Mouse (Mus musculus): Measurements from ENCODE around the gene Mark3.

Mark3 gene

GRCm38 (mm10) chr12:111698346-111698913 is 124.1 kb downstream of the Mark3 start:
- DNase-seq (ENCODE audit: extremely low spot score): no peak

- DNase-seq (ENCODE audit: extremely low spot score): no peak
Observed at GRCm38 (mm10) chr12:111699542-111699941, 125.2 kb downstream of the Mark3 start.

GRCm38 (mm10) chr12:111700920-111701458 is 126.7 kb downstream of the Mark3 start:
- no peak for DNase-seq (ENCODE audit: extremely low spot score)

DNA sequence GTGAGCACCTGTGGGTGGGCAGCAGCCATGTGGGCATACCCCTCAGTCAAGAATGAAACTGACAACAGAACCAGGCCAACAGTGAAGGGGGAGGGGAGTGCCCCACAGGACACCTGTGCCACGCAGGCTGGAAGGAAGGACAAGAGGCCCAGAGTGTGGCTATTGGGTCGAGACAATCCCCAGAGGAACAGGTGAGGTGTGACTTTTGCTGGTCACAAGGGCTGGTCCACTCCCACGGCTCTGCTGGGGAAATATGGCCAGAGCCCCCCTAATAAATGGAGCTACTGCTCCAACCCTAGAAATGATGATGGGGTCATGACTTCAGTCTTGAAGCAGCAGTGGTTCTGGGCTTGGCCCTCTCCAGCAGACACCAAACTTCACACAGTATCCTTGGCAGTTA is 129.0 kb downstream of the Mark3 start:
- DNase-seq (ENCODE audit: extremely low spot score): no peak

GRCm38 (mm10) chr12:111704609-111705008 is 130.3 kb downstream of the Mark3 start:
- no peak for DNase-seq (ENCODE audit: extremely low spot score)

- DNase-seq (ENCODE audit: extremely low spot score): no peak
Observed at GRCm38 (mm10) chr12:111705186-111705973, 131.1 kb downstream of the Mark3 start.

All from embryo, embryonic 9.5 days (tissue).